Mouse (Mus musculus) layer of hippocampus, postnatal 25 days (tissue): ENCODE measurements around the gene Kdm2b. TPM values are rescaled to one million over a fixed set of nuclear protein-coding genes. Genes with fewer than 3 reads are reported as not detected.

Source experiments
- total RNA-seq, 2 experiments: library from RNA; stranded (reverse); gene quantifications; 2 replicates each; pipeline ENCODE4 v1.2.3; 2021

Kdm2b gene
- total RNA-seq, 2 experiments from 2014 or later, result 36.9 to 38.4 TPM

Other genes with a start within 250 kb of the Kdm2b start
- gene Camkk2, start 210.4 kb downstream of the Kdm2b start, total RNA-seq, result 100 to 1,000 TPM; 110 to 127 TPM
- 100 to 1,000 TPM; 198 to 200 TPM for gene Anapc5, start 168.5 kb downstream of the Kdm2b start, total RNA-seq
- 10 to 100 TPM; 58.0 TPM for gene Rnf34, start 139.8 kb downstream of the Kdm2b start, total RNA-seq
- gene Orai1, start 25.3 kb upstream of the Kdm2b start, total RNA-seq, result 10 to 100 TPM; 11.0 to 11.7 TPM
- 1 to 10 TPM in 1 of 2 experiments, not detected in 1; 1.5 TPM for gene Morn3, start 57.2 kb upstream of the Kdm2b start, total RNA-seq
- gene Tmem120b, start 78.6 kb upstream of the Kdm2b start, total RNA-seq, result 10 to 100 TPM; 13.8 to 18.4 TPM
- 10 to 100 TPM; 47.2 to 48.7 TPM for gene Rhof, start 142.9 kb upstream of the Kdm2b start, total RNA-seq
- gene Setd1b, start 152.4 kb upstream of the Kdm2b start, total RNA-seq, result 10 to 100 TPM; 26.1 to 36.5 TPM
- 10 to 100 TPM; 26.1 to 28.4 TPM for gene Psmd9, start 179.6 kb upstream of the Kdm2b start, total RNA-seq
- not detected for gene Hpd, start 192.9 kb upstream of the Kdm2b start, total RNA-seq